Mouse (Mus musculus) MEL (cell line): ENCODE data around the gene Reep6. TPM values are rescaled to one million over a fixed set of nuclear protein-coding genes. Genes with fewer than 3 reads are reported as not detected.
A peak's percentile ranks its signal among the peaks of the same experiment; 100 is the strongest.

Experiments
- DNase-seq: peaks from one replicate; pipeline ENCODE4 v3.0.0; 2011; ENCODE audit warnings: low read depth, low spot score
- H3K27ac ChIP-seq: 2 replicates; pipeline ENCODE4 v1.5.1; 2012; ENCODE audit warnings: low read depth, mild to moderate bottlenecking, control low read depth, low read length, moderate library complexity; ENCODE audit not compliant: control insufficient read depth
- H3K27me3 ChIP-seq, 2 experiments: fragments of 150-350 bp in 1 of 2; sonication (generic) in 1 of 2; 2 replicates each; pipeline ENCODE4 v1.6.1; 2012; ENCODE audit warnings: low read length in 2 of 2, mild to moderate bottlenecking in 2 of 2, improper control_type of control experiment in 1 of 2, moderate library complexity in 1 of 2; ENCODE audit not compliant: insufficient read depth in 2 of 2, control insufficient read depth in 1 of 2
- H3K36me3 ChIP-seq, 2 experiments: 2 replicates each; pipeline ENCODE4 v1.6.1; 2012 to 2014; ENCODE audit warnings: low read length in 2 of 2, improper control_type of control experiment in 1 of 2, inconsistent platforms in 1 of 2, mild to moderate bottlenecking in 1 of 2; ENCODE audit not compliant: insufficient read depth in 2 of 2, control insufficient read depth in 1 of 2
- H3K4me1 ChIP-seq, 2 experiments: fragments of 150-350 bp in 1 of 2; sonication (generic) in 1 of 2; 2 replicates each; pipeline ENCODE4 v1.6.1; 2012; ENCODE audit warnings: low read length in 2 of 2, improper control_type of control experiment in 1 of 2, mild to moderate bottlenecking in 1 of 2; ENCODE audit not compliant: insufficient read depth in 2 of 2, control insufficient read depth in 1 of 2
- H3K4me3 ChIP-seq, 2 experiments: fragments of 150-350 bp in 1 of 2; sonication (generic) in 1 of 2; 2 replicates each; pipeline ENCODE4 v1.5.1; 2012; ENCODE audit warnings: low read depth in 2 of 2, low read length in 2 of 2, mild to moderate bottlenecking in 2 of 2, moderate library complexity in 2 of 2, control low read depth in 1 of 2, improper control_type of control experiment in 1 of 2; ENCODE audit not compliant: control insufficient read depth in 1 of 2, insufficient read depth in 1 of 2
- H3K79me2 ChIP-seq: 2 replicates; pipeline ENCODE4 v1.6.1; 2012; ENCODE audit warnings: mild to moderate bottlenecking, low read length, moderate library complexity; ENCODE audit not compliant: control insufficient read depth, poor library complexity, insufficient read depth
- H3K9ac ChIP-seq: 2 replicates; pipeline ENCODE4 v1.6.1; 2012; ENCODE audit warnings: low read depth, mild to moderate bottlenecking, control low read depth, low read length, moderate library complexity; ENCODE audit not compliant: control insufficient read depth, poor library complexity, severe bottlenecking
- H3K9me3 ChIP-seq: fragments of 150-350 bp; sonication (generic); replicated peaks from 2 replicates; pipeline ENCODE4 v1.6.1; 2012; ENCODE audit warnings: mild to moderate bottlenecking, low read length, improper control_type of control experiment, moderate library complexity; ENCODE audit not compliant: insufficient read depth
- ETS1 ChIP-seq: IDR thresholded peaks from 2 replicates; pipeline ENCODE4 v1.6.1; 2012; ENCODE audit warnings: low read depth, mild to moderate bottlenecking, inconsistent platforms, low read length, improper control_type of control experiment, moderate library complexity
- KAT2A ChIP-seq: conservative IDR thresholded peaks from 2 replicates; pipeline ENCODE4 v1.6.1; 2012; ENCODE audit warnings: low read depth, low read length, improper control_type of control experiment, inconsistent platforms
- MEF2A ChIP-seq: IDR thresholded peaks from 2 replicates; pipeline ENCODE4 v1.6.1; 2014; ENCODE audit warnings: low read depth, mild to moderate bottlenecking, inconsistent platforms, low read length, improper control_type of control experiment; ENCODE audit not compliant: poor library complexity, insufficient replicate concordance, severe bottlenecking; ENCODE audit errors: extremely low read depth
- MXI1 ChIP-seq: IDR thresholded peaks from 2 replicates; pipeline ENCODE4 v1.6.1; 2011; ENCODE audit warnings: mild to moderate bottlenecking, low read depth, low read length, improper control_type of control experiment
- MYC ChIP-seq: IDR thresholded peaks from 2 replicates; pipeline ENCODE4 v1.6.1; 2011; ENCODE audit warnings: low read depth, mild to moderate bottlenecking, low read length, improper control_type of control experiment, moderate library complexity
- NRF1 ChIP-seq: IDR thresholded peaks from 2 replicates; pipeline ENCODE4 v1.6.1; 2014; ENCODE audit warnings: low read depth, mild to moderate bottlenecking, inconsistent platforms, low read length, improper control_type of control experiment, moderate library complexity; ENCODE audit not compliant: poor library complexity, insufficient read depth, severe bottlenecking
- POLR2A ChIP-seq, 2 experiments: IDR thresholded peaks; 2 replicates each; pipeline ENCODE4 v1.6.1; 2011 to 2012; ENCODE audit warnings: low read length in 2 of 2, mild to moderate bottlenecking in 2 of 2, control low read depth in 1 of 2, improper control_type of control experiment in 1 of 2, low read depth in 1 of 2, moderate library complexity in 1 of 2; ENCODE audit not compliant: control insufficient read depth in 1 of 2, insufficient read depth in 1 of 2, poor library complexity in 1 of 2
- RCOR1 ChIP-seq: IDR thresholded peaks from 2 replicates; pipeline ENCODE4 v1.6.1; 2012; ENCODE audit warnings: low read depth, mild to moderate bottlenecking, inconsistent platforms, low read length, improper control_type of control experiment
- USF2 ChIP-seq, 2 experiments: IDR thresholded peaks; 2 replicates each; pipeline ENCODE4 v1.6.1; 2011 to 2012; ENCODE audit warnings: improper control_type of control experiment in 2 of 2, low read length in 2 of 2, borderline replicate concordance in 1 of 2, inconsistent platforms in 1 of 2, low read depth in 1 of 2, mild to moderate bottlenecking in 1 of 2; ENCODE audit not compliant: insufficient read depth in 1 of 2
- ZMIZ1 ChIP-seq: IDR thresholded peaks from 2 replicates; pipeline ENCODE4 v1.6.1; 2012; ENCODE audit warnings: low read depth, mild to moderate bottlenecking, inconsistent platforms, low read length, improper control_type of control experiment, moderate library complexity
- polyA plus RNA-seq, 2 experiments: library from polyadenylated mRNA; stranded (reverse) in 1 of 2; unstranded in 1 of 2; fragments of >175 nt in 1 of 2; fragments of >200 nt in 1 of 2; gene quantifications; 2 replicates each; pipeline versions ENCODE4 v1.2.1 to v1.2.4; 2012; ENCODE audit warnings: low replicate concordance in 2 of 2, low read depth in 1 of 2; ENCODE audit not compliant: insufficient read length in 2 of 2, insufficient read depth in 1 of 2, missing spikeins in 1 of 2
- total RNA-seq: library from RNA; depleted of rRNA; stranded (reverse); fragments of 300-350 nt; gene quantifications from 2 replicates; pipeline ENCODE4 v1.2.3, GENCODE M21; 2012

The Reep6 gene
- total and polyA plus RNA-seq, 3 experiments = 3.2 to 27.9 TPM; not detected in 1

- Histone ChIP-seq H3K4me3 (no peak overlapping the region), H3K36me3 (peaks cover 0 to 19% of the 10 kb centered on the region in 2 experiments; a peak in 2 of 4 replicates), H3K9me3 (no peaks in the 10 kb centered on the region), H3K4me1 (no peaks in the 10 kb centered on the region), H3K79me2 (no peaks in the 10 kb centered on the region), H3K27me3 (no peaks in the 10 kb centered on the region), H3K27ac (no peak overlapping the region), H3K9ac (no peak overlapping the region)
- DNase-seq = no peak
- TF ChIP-seq MXI1 (no peak), MEF2A (no peak), ETS1 (no peak), POLR2A (IDR thresholded peaks at IDR 0.05; ENCODE audit: control insufficient read depth in 1 of 2, insufficient read depth in 1 of 2, low read depth in 1 of 2, low read length in 2 of 2, poor library complexity in 1 of 2) (0 out of 4 replicates have a peak, but pooled peaks of 1 of the 2 experiments have one; percentile 7), NRF1 (no peak)
Measured at GRCm38 (mm10) chr10:80281921-80282371, 47.8 kb upstream of the Reep6 start.

GRCm38 (mm10) chr10:80282481-80283441 lies 47.0 kb upstream of the Reep6 start:
- Histone ChIP-seq H3K9ac (no peak overlapping the region), H3K27me3 (no peaks in the 10 kb centered on the region), H3K4me1 (no peaks in the 10 kb centered on the region), H3K36me3 (peaks cover 0 to 20% of the 10 kb centered on the region in 2 experiments; a peak in 2 of 4 replicates), H3K27ac (no peak overlapping the region), H3K9me3 (no peaks in the 10 kb centered on the region), H3K4me3 (no peak overlapping the region), H3K79me2 (no peaks in the 10 kb centered on the region)
- DNase-seq = no peak
- TF ChIP-seq USF2 (IDR thresholded peaks at IDR 0.05; ENCODE audit: borderline replicate concordance in 1 of 2, insufficient read depth in 1 of 2, low read depth in 1 of 2, low read length in 2 of 2) = no peak
- no peak for TF ChIP-seq MXI1
- TF ChIP-seq ZMIZ1 = no peak
- TF ChIP-seq RCOR1 = no peak
- no peak for TF ChIP-seq MEF2A
- no peak for TF ChIP-seq MYC
- TF ChIP-seq KAT2A = no peak
